Mouse (Mus musculus) monocyte, adult 5-6 weeks (primary cell): ENCODE measurements around the gene Tigit. TPM values are rescaled to one million over a fixed set of nuclear protein-coding genes. Genes with fewer than 3 reads are reported as not detected.
A peak's percentile ranks its signal among the peaks of the same experiment; 100 is the strongest.

Experiments
- ATAC-seq: fragments of 153-309, 156-312 bp; replicated peaks from 2 replicates; pipeline ENCODE4 v1.8.0; 2017; ENCODE audit warnings: mild to moderate bottlenecking; ENCODE audit not compliant: low TSS enrichment, insufficient number of reproducible peaks, severe bottlenecking, poor library complexity, low FRiP score
- total RNA-seq: library from RNA; stranded (forward); fragments of 200-1000, 200-491, 200-594 nt; gene quantifications from 3 replicates; pipeline ENCODE4 v1.2.3, GENCODE M21; 2017

Tigit gene
- total RNA-seq, 1 experiment from 2014 or later = 5.7 TPM

GRCm38 (mm10) chr16:43674400-43674799 is 10.5 kb upstream of the Tigit start:
- no peak for ATAC-seq

- 0 out of 2 replicates have a peak, but pooled peaks have one; percentile 35 for ATAC-seq
These were observed 8.8 kb upstream of the Tigit start for GRCm38 (mm10) chr16:43672697-43673096.

GRCm38 (mm10) chr16:43671972-43672371 is 8.0 kb upstream of the Tigit start:
- no peak for ATAC-seq

- no peak for ATAC-seq
These were observed 4.3 kb upstream of the Tigit start for GRCm38 (mm10) chr16:43668294-43668693.

GRCm38 (mm10) chr16:43664861-43665260 is 915 bp upstream of the Tigit start:
- 0 out of 2 replicates have a peak, but pooled peaks have one; percentile 32 for ATAC-seq

- no peak for ATAC-seq
These were observed 1.6 kb downstream of the Tigit start for GRCm38 (mm10) chr16:43662124-43663004.

- ATAC-seq = no peak
These were observed 2.4 kb downstream of the Tigit start for GRCm38 (mm10) chr16:43661576-43661975.

GRCm38 (mm10) chr16:43655183-43655787 is 8.7 kb downstream of the Tigit start:
- peak; percentile 72 for ATAC-seq

- ATAC-seq = no peak
These were observed 9.7 kb downstream of the Tigit start for GRCm38 (mm10) chr16:43654269-43654668.

GRCm38 (mm10) chr16:43653288-43653687 is 10.7 kb downstream of the Tigit start:
- no peak for ATAC-seq

GRCm38 (mm10) chr16:43650355-43651080 is 13.4 kb downstream of the Tigit start:
- ATAC-seq = no peak

- no peak for ATAC-seq
These were observed 16.3 kb downstream of the Tigit start for GRCm38 (mm10) chr16:43647641-43648040.

GRCm38 (mm10) chr16:43646943-43647342 is 17.0 kb downstream of the Tigit start:
- no peak for ATAC-seq

- ATAC-seq = no peak
These were observed 18.1 kb downstream of the Tigit start for GRCm38 (mm10) chr16:43645879-43646278.

- no peak for ATAC-seq
These were observed 22.7 kb downstream of the Tigit start for GRCm38 (mm10) chr16:43641230-43641629.

- no peak for ATAC-seq
These were observed 25.4 kb downstream of the Tigit start for GRCm38 (mm10) chr16:43638406-43639049.

GRCm38 (mm10) chr16:43637241-43637640 is 26.7 kb downstream of the Tigit start:
- no peak for ATAC-seq

- ATAC-seq = no peak
These were observed 29.9 kb downstream of the Tigit start for GRCm38 (mm10) chr16:43634037-43634436.

GRCm38 (mm10) chr16:43631758-43632157 is 32.2 kb downstream of the Tigit start:
- no peak for ATAC-seq
